9 mouse cellular contexts compared by ENCODE assay signal in genomic region chr7:143054612-143054965, GRCm38 (mm10). TPM values are rescaled to one million over a fixed set of nuclear protein-coding genes. Genes with fewer than 3 reads are reported as not detected.
DNase-seq lines count a peak whose midpoint lies in the region; ATAC-seq and TF ChIP-seq lines count a peak whose summit lies in the region.
"Had no signal": no experiment of that assay in that cellular context is flagged by ENCODE, and none has a peak within 500 bp of the region (broad histone marks: within the 10 kb centered on the region; RNA-seq: fewer than 3 reads in every experiment).

No protein-coding gene starts in this region.

- ATAC-seq in intestine, embryonic 16.5 days = no peak
- no peak for ATAC-seq in neural tube, embryonic 13.5 days (ENCODE audit: low read depth)
- ATAC-seq in megakaryocyte-erythroid progenitor cell, adult 5-6 weeks (replicated peaks; ENCODE audit: low FRiP score, low TSS enrichment, poor library complexity, severe bottlenecking) = no peak

- peaks cover 65% of the 10 kb centered on the region for H3K4me1 ChIP-seq in liver, adult 2 months (ENCODE audit: control insufficient read depth, insufficient read depth, low read length)
- peaks cover 60% of the 10 kb centered on the region for H3K4me1 ChIP-seq in forebrain, embryonic 10.5 days
- H3K4me1 ChIP-seq in intestine, embryonic 16.5 days (ENCODE audit: control insufficient read depth, insufficient read depth, low read length) = peaks cover 56% of the 10 kb centered on the region
- H3K4me1 ChIP-seq in neural tube, embryonic 13.5 days (replicated peaks) = peaks cover 74% of the 10 kb centered on the region

- no peaks in the 10 kb centered on the region for H3K9me3 ChIP-seq in forebrain, embryonic 10.5 days
- H3K9me3 ChIP-seq in intestine, embryonic 16.5 days (ENCODE audit: control insufficient read depth, low read length) = no peaks in the 10 kb centered on the region
- no peaks in the 10 kb centered on the region for H3K9me3 ChIP-seq in neural tube, embryonic 13.5 days

- DNase-seq in liver, adult 2 months (ENCODE audit: extremely low read depth, low read depth, low spot score) = no peak
- no peak for DNase-seq in liver
- DNase-seq in forebrain, embryonic 10.5 days (ENCODE audit: extremely low spot score, low spot score) = no peak
- DNase-seq in left cerebral cortex, postnatal 10 days (ENCODE audit: extremely low spot score in 1 of 2, low spot score in 2 of 2) = no peak
- no peak for DNase-seq in spleen, postnatal 14 days (ENCODE audit: low spot score in 2 of 2)

- WGBS in liver, adult 2 months = 43% methylated on average over 3 of the region's 3 CpGs
- WGBS in forebrain, embryonic 10.5 days = 65% methylated on average over 3 of the region's 3 CpGs
- 35% methylated on average over 3 of the region's 3 CpGs for WGBS in intestine, embryonic 16.5 days
- 38% methylated on average over 3 of the region's 3 CpGs for WGBS in neural tube, embryonic 13.5 days

- 0 out of 2 replicates have a peak overlapping the region, but pooled peaks have one; percentile 8 for H3K27ac ChIP-seq in liver, adult 2 months (replicated peaks; ENCODE audit: insufficient read depth, low read depth, low read length)
- H3K27ac ChIP-seq in forebrain, embryonic 10.5 days = 0 out of 2 replicates have a peak overlapping the region, but pooled peaks have one; percentile 48
- no peak overlapping the region for H3K27ac ChIP-seq in intestine, embryonic 16.5 days (ENCODE audit: low read length)
- H3K27ac ChIP-seq in neural tube, embryonic 13.5 days (replicated peaks) = no peak overlapping the region

- no peaks in the 10 kb centered on the region for H3K36me3 ChIP-seq in liver, adult 2 months (ENCODE audit: control insufficient read depth, insufficient read depth, low read length)
- H3K36me3 ChIP-seq in forebrain, embryonic 10.5 days (replicated peaks) = peaks cover 48% of the 10 kb centered on the region
- H3K36me3 ChIP-seq in intestine, embryonic 16.5 days (ENCODE audit: control insufficient read depth, insufficient read depth, low read length) = no peaks in the 10 kb centered on the region
- no peaks in the 10 kb centered on the region for H3K36me3 ChIP-seq in neural tube, embryonic 13.5 days

- intact Hi-C loops in left cerebral cortex, postnatal 10 days (cut with DNase I) = no loop called here

- TF ChIP-seq CTCF in liver, adult 2 months (IDR thresholded peaks at IDR 0.05; ENCODE audit: low read depth, low read length) = no peak

- H3K27me3 ChIP-seq in liver, adult 2 months (ENCODE audit: control insufficient read depth, insufficient read depth, low read length) = no peaks in the 10 kb centered on the region
- no peaks in the 10 kb centered on the region for H3K27me3 ChIP-seq in forebrain, embryonic 10.5 days (ENCODE audit: poor library complexity, severe bottlenecking)
- H3K27me3 ChIP-seq in intestine, embryonic 16.5 days (replicated peaks; ENCODE audit: control insufficient read depth, insufficient read depth, low read length) = 0 out of 2 replicates have a peak, but pooled peaks cover 4% of the 10 kb centered on the region
- no peaks in the 10 kb centered on the region for H3K27me3 ChIP-seq in neural tube, embryonic 13.5 days

- H3K79me2 ChIP-seq in liver, adult 2 months (ENCODE audit: control insufficient read depth, insufficient read depth, low read length) = peaks cover 48% of the 10 kb centered on the region

- H3K4me2 ChIP-seq in intestine, embryonic 16.5 days (ENCODE audit: low read depth, low read length) = peak overlapping the region; percentile 91
- peak overlapping the region; percentile 86 for H3K4me2 ChIP-seq in neural tube, embryonic 13.5 days

- TF ChIP-seq POLR2A in liver, adult 2 months (IDR thresholded peaks at IDR 0.05; ENCODE audit: extremely low read depth, insufficient read depth, low read length) = no peak

- H3K4me3 ChIP-seq in liver, adult 2 months (ENCODE audit: insufficient read depth, low read depth, low read length) = no peak overlapping the region
- H3K4me3 ChIP-seq in forebrain, embryonic 10.5 days = peak overlapping the region; percentile 92
- H3K4me3 ChIP-seq in intestine, embryonic 16.5 days (ENCODE audit: low read length) = peak overlapping the region; percentile 89
- peak overlapping the region; percentile 96 for H3K4me3 ChIP-seq in neural tube, embryonic 13.5 days

- H3K9ac ChIP-seq in liver, adult 2 months (ENCODE audit: low read depth, low read length) = peak overlapping the region; percentile 93
- H3K9ac ChIP-seq in intestine, embryonic 16.5 days (ENCODE audit: low read depth, low read length) = peak overlapping the region; percentile 98
- peak overlapping the region; percentile 97 for H3K9ac ChIP-seq in neural tube, embryonic 13.5 days

RNA-seq across cellular contexts. Expression of gene Cd81, which starts 2.0 kb away (rescaled TPM):
- total RNA-seq in liver, adult 2 months (2014; rRNA removed) = 363 and 420 TPM in 2 replicates
- polyA plus RNA-seq in liver, adult 2 months (2012; rRNA removed) = 616 and 625 TPM in 2 replicates
- polyA plus RNA-seq in forebrain, embryonic 10.5 days (2016; fragmentation: Nextera tagmentation; extraction: Ambion mirVana) = 225 and 250 TPM in 2 replicates
- polyA plus RNA-seq in intestine, embryonic 16.5 days (2015; fragmentation: Nextera tagmentation; extraction: Ambion mirVana) = 391 and 421 TPM in 2 replicates
- polyA plus RNA-seq in neural tube, embryonic 13.5 days (2015; fragmentation: Nextera tagmentation; extraction: Ambion mirVana) = 365 and 369 TPM in 2 replicates
- 194 and 203 TPM in 2 replicates for total RNA-seq in megakaryocyte-erythroid progenitor cell, adult 5-6 weeks (2014; fragmentation: Nextera tagmentation)
- total RNA-seq in megakaryocyte-erythroid progenitor cell, adult 5-6 weeks (2017) = 214 and 238 TPM in 2 replicates
- total RNA-seq in left cerebral cortex, postnatal 10 days (2021) = 100 to 1,000 TPM; 344 to 359 TPM

RNA-seq across cellular contexts. Expression of gene Tssc4, which starts 14.5 kb away (rescaled TPM):
- 11.9 and 13.4 TPM in 2 replicates for total RNA-seq in liver, adult 2 months (2014; rRNA removed)
- polyA plus RNA-seq in liver, adult 2 months (2012; rRNA removed) = 45.6 and 47.7 TPM in 2 replicates
- 131 and 132 TPM in 2 replicates for polyA plus RNA-seq in forebrain, embryonic 10.5 days (2016; fragmentation: Nextera tagmentation; extraction: Ambion mirVana)
- polyA plus RNA-seq in intestine, embryonic 16.5 days (2015; fragmentation: Nextera tagmentation; extraction: Ambion mirVana) = 67.9 and 74.7 TPM in 2 replicates
- polyA plus RNA-seq in neural tube, embryonic 13.5 days (2015; fragmentation: Nextera tagmentation; extraction: Ambion mirVana) = 82.4 and 88.4 TPM in 2 replicates
- total RNA-seq in megakaryocyte-erythroid progenitor cell, adult 5-6 weeks (2014; fragmentation: Nextera tagmentation) = 36.9 and 58.7 TPM in 2 replicates
- 15.5 and 37.8 TPM in 2 replicates for total RNA-seq in megakaryocyte-erythroid progenitor cell, adult 5-6 weeks (2017)
- total RNA-seq in left cerebral cortex, postnatal 10 days (2021) = 10 to 100 TPM; 43.9 to 45.2 TPM

RNA-seq across cellular contexts. Expression of gene Trpm5, which starts 39.9 kb away (rescaled TPM):
- total RNA-seq in liver, adult 2 months (2014; rRNA removed) = under 0.01 and 0.07 TPM in 2 replicates
- polyA plus RNA-seq in liver, adult 2 months (2012; rRNA removed) = 0.02 TPM in 1 of 2 replicates, not detected in the other
- 0.36 and 0.90 TPM in 2 replicates for polyA plus RNA-seq in forebrain, embryonic 10.5 days (2016; fragmentation: Nextera tagmentation; extraction: Ambion mirVana)
- 7.9 and 8.0 TPM in 2 replicates for polyA plus RNA-seq in intestine, embryonic 16.5 days (2015; fragmentation: Nextera tagmentation; extraction: Ambion mirVana)
- polyA plus RNA-seq in neural tube, embryonic 13.5 days (2015; fragmentation: Nextera tagmentation; extraction: Ambion mirVana) = 2.0 and 3.1 TPM in 2 replicates
- total RNA-seq in megakaryocyte-erythroid progenitor cell, adult 5-6 weeks (2014; fragmentation: Nextera tagmentation) = 0.13 TPM in 1 of 2 replicates, not detected in the other
- total RNA-seq in megakaryocyte-erythroid progenitor cell, adult 5-6 weeks (2017) = 2.3 TPM in 1 of 2 replicates, not detected in the other
- total RNA-seq in left cerebral cortex, postnatal 10 days (2021) = under 1 TPM; 0.21 to 0.26 TPM
- total RNA-seq: gastrocnemius, adult 18-20 months had no signal

RNA-seq across cellular contexts. Expression of gene Tspan32, which starts 49.7 kb away (rescaled TPM):
- total RNA-seq in liver, adult 2 months (2014; rRNA removed) = 0.46 and 1.1 TPM in 2 replicates
- 0.56 and 1.0 TPM in 2 replicates for polyA plus RNA-seq in liver, adult 2 months (2012; rRNA removed)
- 6.0 and 6.8 TPM in 2 replicates for polyA plus RNA-seq in forebrain, embryonic 10.5 days (2016; fragmentation: Nextera tagmentation; extraction: Ambion mirVana)
- polyA plus RNA-seq in intestine, embryonic 16.5 days (2015; fragmentation: Nextera tagmentation; extraction: Ambion mirVana) = 2.4 and 3.1 TPM in 2 replicates
- 0.36 and 0.85 TPM in 2 replicates for polyA plus RNA-seq in neural tube, embryonic 13.5 days (2015; fragmentation: Nextera tagmentation; extraction: Ambion mirVana)
- 163 and 191 TPM in 2 replicates for total RNA-seq in megakaryocyte-erythroid progenitor cell, adult 5-6 weeks (2014; fragmentation: Nextera tagmentation)
- total RNA-seq in megakaryocyte-erythroid progenitor cell, adult 5-6 weeks (2017) = 94.2 and 132 TPM in 2 replicates
- under 1 TPM; 0.26 to 0.32 TPM for total RNA-seq in left cerebral cortex, postnatal 10 days (2021)

RNA-seq across cellular contexts. Expression of gene Kcnq1, which starts 51.6 kb away (rescaled TPM):
- 1.3 and 3.4 TPM in 2 replicates for total RNA-seq in liver, adult 2 months (2014; rRNA removed)
- polyA plus RNA-seq in liver, adult 2 months (2012; rRNA removed) = 0.91 and 2.5 TPM in 2 replicates
- 0.92 and 1.3 TPM in 2 replicates for polyA plus RNA-seq in forebrain, embryonic 10.5 days (2016; fragmentation: Nextera tagmentation; extraction: Ambion mirVana)
- polyA plus RNA-seq in intestine, embryonic 16.5 days (2015; fragmentation: Nextera tagmentation; extraction: Ambion mirVana) = 9.7 and 10.8 TPM in 2 replicates
- polyA plus RNA-seq in neural tube, embryonic 13.5 days (2015; fragmentation: Nextera tagmentation; extraction: Ambion mirVana) = 1.3 and 2.0 TPM in 2 replicates
- total RNA-seq in megakaryocyte-erythroid progenitor cell, adult 5-6 weeks (2014; fragmentation: Nextera tagmentation) = 0.46 TPM in 1 of 2 replicates, not detected in the other
- total RNA-seq in megakaryocyte-erythroid progenitor cell, adult 5-6 weeks (2017) = not detected in 2 replicates
- total RNA-seq in left cerebral cortex, postnatal 10 days (2021) = 1 to 10 TPM; 1.4 to 2.1 TPM

Comparison
In these comparisons a context has a peak if more than half of its experiments do, and no peak if none do; other contexts are left out.
1. H3K27ac ChIP-seq: peak in liver, adult 2 months (single experiment) and forebrain, embryonic 10.5 days (single experiment); none in intestine, embryonic 16.5 days (single experiment) and neural tube, embryonic 13.5 days (single experiment).
2. Peak in every context shown above with its lines, with median percentiles within 50 percentile points of each other: H3K9ac ChIP-seq.